Comparison of ENCODE assay signal across 9 mouse cellular contexts in the genomic region with DNA sequence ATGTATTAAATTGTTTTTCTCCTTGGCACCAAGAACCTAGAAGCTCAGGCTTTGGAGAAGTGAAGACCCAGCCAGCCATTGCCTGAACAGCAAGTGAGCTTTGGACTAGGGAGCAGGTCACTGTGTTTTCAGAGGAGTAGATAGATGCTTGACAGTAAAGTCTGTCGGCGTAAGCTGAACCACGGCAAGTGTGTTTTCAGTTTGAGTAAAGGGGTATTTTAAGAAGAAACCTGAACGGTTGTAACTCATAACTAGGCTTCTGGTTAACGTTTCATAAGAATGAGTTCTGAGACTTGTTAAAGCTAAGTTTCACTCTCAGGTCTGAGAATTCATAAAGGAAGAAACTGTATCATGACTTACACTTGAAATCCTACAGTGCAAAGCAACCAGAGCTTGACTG. TPM values are rescaled to one million over a fixed set of nuclear protein-coding genes. Genes with fewer than 3 reads are reported as not detected.
DNase-seq lines count a peak whose midpoint lies in the region; ATAC-seq and TF ChIP-seq lines count a peak whose summit lies in the region.
"Had no signal": no experiment of that assay in that cellular context is flagged by ENCODE, and none has a peak within 500 bp of the region (broad histone marks: within the 10 kb centered on the region; RNA-seq: fewer than 3 reads in every experiment).

No protein-coding gene starts in this region.

- TF ChIP-seq EP300 in stomach, postnatal 0 days (optimal IDR thresholded peaks at IDR 0.05): no peak

- H3K27ac ChIP-seq in hindbrain, embryonic 13.5 days: no peak overlapping the region
- no peak overlapping the region for H3K27ac ChIP-seq in hindbrain, embryonic 11.5 days (ENCODE audit: low read depth, low read length)
- H3K27ac ChIP-seq in midbrain, postnatal 0 days (ENCODE audit: low read depth, low read length): no peak overlapping the region
- H3K27ac ChIP-seq in midbrain, embryonic 15.5 days: no peak overlapping the region
- H3K27ac ChIP-seq in intestine, embryonic 14.5 days (ENCODE audit: low read depth): no peak overlapping the region
- no peak overlapping the region for H3K27ac ChIP-seq in stomach, postnatal 0 days (replicated peaks)

- DNase-seq in hindbrain, embryonic 11.5 days (ENCODE audit: low spot score): no peak
- DNase-seq in midbrain, postnatal 0 days (ENCODE audit: low spot score): no peak
- no peak for DNase-seq in intestine, embryonic 14.5 days (ENCODE audit: low spot score)
- DNase-seq in stomach, postnatal 0 days (ENCODE audit: low spot score): no peak
- DNase-seq in urinary bladder, adult 18-20 months (ENCODE audit: low spot score in 2 of 2): no peak
- DNase-seq: cerebellum, postnatal 36 days had no signal

- no peak for ATAC-seq in hindbrain, embryonic 13.5 days (ENCODE audit: low FRiP score)
- ATAC-seq in hindbrain, embryonic 11.5 days (ENCODE audit: low FRiP score): no peak
- no peak for ATAC-seq in midbrain, postnatal 0 days (ENCODE audit: low FRiP score)
- no peak for ATAC-seq in midbrain, embryonic 15.5 days (replicated peaks)
- no peak for ATAC-seq in intestine, embryonic 14.5 days (replicated peaks; ENCODE audit: low FRiP score, low TSS enrichment, low read depth)
- ATAC-seq in stomach, postnatal 0 days (ENCODE audit: low FRiP score, low TSS enrichment): no peak
- ATAC-seq: forebrain, embryonic 16.5 days had no signal

- 81% methylated on average over 5 of the region's 5 CpGs for WGBS in hindbrain, embryonic 13.5 days
- 82% methylated on average over 5 of the region's 5 CpGs for WGBS in hindbrain, embryonic 11.5 days
- 87% methylated on average over 5 of the region's 5 CpGs for WGBS in midbrain, postnatal 0 days
- WGBS in midbrain, embryonic 15.5 days: 86% methylated on average over 5 of the region's 5 CpGs
- 59% methylated on average over 5 of the region's 5 CpGs for WGBS in intestine, embryonic 14.5 days
- 62% methylated on average over 5 of the region's 5 CpGs for WGBS in stomach, postnatal 0 days

- H3K4me3 ChIP-seq in hindbrain, embryonic 13.5 days: peak overlapping the region; percentile 11; the same call in 1 of the 2 replicates
- H3K4me3 ChIP-seq in hindbrain, embryonic 11.5 days (ENCODE audit: low read depth, low read length): no peak overlapping the region
- peak overlapping the region; percentile 5; the same call in 1 of the 2 replicates for H3K4me3 ChIP-seq in midbrain, postnatal 0 days (ENCODE audit: low read depth, low read length)
- H3K4me3 ChIP-seq in midbrain, embryonic 15.5 days: no peak overlapping the region
- 0 out of 2 replicates have a peak overlapping the region, but pooled peaks have one; percentile 94 for H3K4me3 ChIP-seq in intestine, embryonic 14.5 days (ENCODE audit: low read depth, low read length)
- no peak overlapping the region for H3K4me3 ChIP-seq in stomach, postnatal 0 days (ENCODE audit: low read depth, low read length)

- no peaks in the 10 kb centered on the region for H3K9me3 ChIP-seq in hindbrain, embryonic 13.5 days
- H3K9me3 ChIP-seq in hindbrain, embryonic 11.5 days (ENCODE audit: control insufficient read depth, low read length): no peaks in the 10 kb centered on the region
- H3K9me3 ChIP-seq in midbrain, postnatal 0 days (ENCODE audit: low read length): no peaks in the 10 kb centered on the region
- no peaks in the 10 kb centered on the region for H3K9me3 ChIP-seq in midbrain, embryonic 15.5 days
- H3K9me3 ChIP-seq in intestine, embryonic 14.5 days (ENCODE audit: control insufficient read depth, low read length): no peaks in the 10 kb centered on the region
- no peaks in the 10 kb centered on the region for H3K9me3 ChIP-seq in stomach, postnatal 0 days (ENCODE audit: control insufficient read depth, low read length)

- H3K27me3 ChIP-seq in hindbrain, embryonic 13.5 days: peaks cover 57% of the 10 kb centered on the region
- peaks cover 31% of the 10 kb centered on the region for H3K27me3 ChIP-seq in hindbrain, embryonic 11.5 days (ENCODE audit: control insufficient read depth, insufficient read depth, low read length)
- peaks cover 11% of the 10 kb centered on the region for H3K27me3 ChIP-seq in midbrain, postnatal 0 days (ENCODE audit: insufficient read depth, low read length)
- peaks cover 44% of the 10 kb centered on the region for H3K27me3 ChIP-seq in midbrain, embryonic 15.5 days (replicated peaks)
- no peaks in the 10 kb centered on the region; the same call in 1 of the 2 replicates for H3K27me3 ChIP-seq in intestine, embryonic 14.5 days (replicated peaks; ENCODE audit: control insufficient read depth, insufficient read depth, low read length)
- no peaks in the 10 kb centered on the region for H3K27me3 ChIP-seq in stomach, postnatal 0 days (ENCODE audit: control insufficient read depth, insufficient read depth, low read length)

- H3K36me3 ChIP-seq in hindbrain, embryonic 13.5 days: no peaks in the 10 kb centered on the region
- H3K36me3 ChIP-seq in hindbrain, embryonic 11.5 days (ENCODE audit: control insufficient read depth, insufficient read depth, low read length): no peaks in the 10 kb centered on the region
- no peaks in the 10 kb centered on the region for H3K36me3 ChIP-seq in midbrain, postnatal 0 days (ENCODE audit: insufficient read depth, low read length)
- no peaks in the 10 kb centered on the region for H3K36me3 ChIP-seq in midbrain, embryonic 15.5 days (replicated peaks)
- no peaks in the 10 kb centered on the region for H3K36me3 ChIP-seq in intestine, embryonic 14.5 days (ENCODE audit: control insufficient read depth, insufficient read depth, low read length)
- H3K36me3 ChIP-seq in stomach, postnatal 0 days (ENCODE audit: control insufficient read depth, insufficient read depth, low read length): no peaks in the 10 kb centered on the region

- no peak overlapping the region for H3K9ac ChIP-seq in hindbrain, embryonic 13.5 days
- no peak overlapping the region for H3K9ac ChIP-seq in hindbrain, embryonic 11.5 days (ENCODE audit: low read depth, low read length)
- no peak overlapping the region for H3K9ac ChIP-seq in midbrain, postnatal 0 days (replicated peaks; ENCODE audit: low read length, poor library complexity, severe bottlenecking)
- no peak overlapping the region for H3K9ac ChIP-seq in midbrain, embryonic 15.5 days
- H3K9ac ChIP-seq in intestine, embryonic 14.5 days (ENCODE audit: low read length): no peak overlapping the region
- no peak overlapping the region for H3K9ac ChIP-seq in stomach, postnatal 0 days (ENCODE audit: low read length)

- TF ChIP-seq CTCF in midbrain, postnatal 0 days (IDR thresholded peaks at IDR 0.05): no peak
- no peak for TF ChIP-seq CTCF in stomach, postnatal 0 days (IDR thresholded peaks at IDR 0.05; ENCODE audit: low read depth)

- H3K4me2 ChIP-seq in hindbrain, embryonic 13.5 days: peak overlapping the region; percentile 88
- no peak overlapping the region for H3K4me2 ChIP-seq in hindbrain, embryonic 11.5 days (replicated peaks; ENCODE audit: low read depth, low read length)
- H3K4me2 ChIP-seq in midbrain, postnatal 0 days (ENCODE audit: low read depth, low read length, poor library complexity, severe bottlenecking): no peak overlapping the region
- H3K4me2 ChIP-seq in midbrain, embryonic 15.5 days: no peak overlapping the region
- H3K4me2 ChIP-seq in intestine, embryonic 14.5 days (ENCODE audit: low read length): peak overlapping the region; percentile 99
- peak overlapping the region; percentile 93; the same call in 1 of the 2 replicates for H3K4me2 ChIP-seq in stomach, postnatal 0 days (replicated peaks; ENCODE audit: low read depth)

- peaks cover 36% of the 10 kb centered on the region for H3K4me1 ChIP-seq in hindbrain, embryonic 13.5 days (replicated peaks)
- H3K4me1 ChIP-seq in hindbrain, embryonic 11.5 days (replicated peaks; ENCODE audit: control insufficient read depth, insufficient read depth, low read length): peaks cover 2% of the 10 kb centered on the region; the same call in 1 of the 2 replicates
- 0 out of 2 replicates have a peak, but pooled peaks cover 3% of the 10 kb centered on the region for H3K4me1 ChIP-seq in midbrain, postnatal 0 days (ENCODE audit: insufficient read depth, low read length)
- H3K4me1 ChIP-seq in midbrain, embryonic 15.5 days: peaks cover 27% of the 10 kb centered on the region
- H3K4me1 ChIP-seq in intestine, embryonic 14.5 days (replicated peaks; ENCODE audit: control insufficient read depth, insufficient read depth, low read length): peaks cover 18% of the 10 kb centered on the region
- H3K4me1 ChIP-seq in stomach, postnatal 0 days (replicated peaks; ENCODE audit: control insufficient read depth, insufficient read depth): 0 out of 2 replicates have a peak, but pooled peaks cover 3% of the 10 kb centered on the region

RNA-seq across cellular contexts. Expression of a gene that starts 3.2 kb away (rescaled TPM):
- 2.7 and 2.9 TPM in 2 replicates for polyA plus RNA-seq in hindbrain, embryonic 13.5 days (2015; fragmentation: Nextera tagmentation; extraction: Ambion mirVana)
- polyA plus RNA-seq in hindbrain, embryonic 11.5 days (2014; fragmentation: Nextera tagmentation; extraction: Ambion mirVana): 3.8 and 4.0 TPM in 2 replicates
- total RNA-seq in midbrain, postnatal 0 days (2014; rRNA removed): 5.8 and 8.3 TPM in 2 replicates
- 3.4 and 3.6 TPM in 2 replicates for polyA plus RNA-seq in midbrain, postnatal 0 days (2015; fragmentation: Nextera tagmentation; extraction: Ambion mirVana)
- polyA plus RNA-seq in midbrain, embryonic 15.5 days (2015; fragmentation: Nextera tagmentation; extraction: Ambion mirVana): 3.7 and 3.9 TPM in 2 replicates
- polyA plus RNA-seq in intestine, embryonic 14.5 days (2014; fragmentation: Nextera tagmentation; extraction: Ambion mirVana): 7.5 and 8.2 TPM in 2 replicates
- polyA plus RNA-seq in stomach, postnatal 0 days (2015; fragmentation: Nextera tagmentation; extraction: Ambion mirVana): 3.4 and 4.0 TPM in 2 replicates

Comparison
In these comparisons a context has a peak if more than half of its experiments do, and no peak if none do; other contexts are left out.
1. H3K4me2 ChIP-seq: peak in hindbrain, embryonic 13.5 days (single experiment), intestine, embryonic 14.5 days (single experiment) and stomach, postnatal 0 days (single experiment); none in hindbrain, embryonic 11.5 days (single experiment), midbrain, postnatal 0 days (single experiment) and midbrain, embryonic 15.5 days (single experiment).
2. H3K4me3 ChIP-seq: peak in hindbrain, embryonic 13.5 days (single experiment), midbrain, postnatal 0 days (single experiment) and intestine, embryonic 14.5 days (single experiment); none in hindbrain, embryonic 11.5 days (single experiment), midbrain, embryonic 15.5 days (single experiment) and stomach, postnatal 0 days (single experiment).